Mouse (Mus musculus) heart, embryonic 11.5 days (tissue): ENCODE measurements around the gene Jph4. TPM values are rescaled to one million over a fixed set of nuclear protein-coding genes. Genes with fewer than 3 reads are reported as not detected.

Experiments used
- ATAC-seq: fragments of 200-750 bp; cut with Nextera tagmentation; replicated peaks from 2 replicates; pipeline ENCODE4 v1.8.0; 2017; ENCODE audit warnings: moderate library complexity; ENCODE audit not compliant: insufficient number of reproducible peaks, low FRiP score, low TSS enrichment
- H3K27ac ChIP-seq: fragments of 300-500 bp; sonication (generic); 2 replicates; pipeline ENCODE4 v1.5.1; 2014; ENCODE audit warnings: mild to moderate bottlenecking, low read depth, low read length
- H3K27me3 ChIP-seq: fragments of 300-500 bp; sonication (generic); 2 replicates; pipeline ENCODE4 v1.6.1; 2014; ENCODE audit warnings: mild to moderate bottlenecking, low read length, mixed read lengths; ENCODE audit not compliant: control insufficient read depth, insufficient read depth
- H3K36me3 ChIP-seq: fragments of 300-500 bp; sonication (generic); 2 replicates; pipeline ENCODE4 v1.6.1; 2014; ENCODE audit warnings: mild to moderate bottlenecking, low read length, moderate library complexity, mixed read lengths; ENCODE audit not compliant: control insufficient read depth, insufficient read depth
- H3K4me1 ChIP-seq: fragments of 300-500 bp; sonication (generic); 2 replicates; pipeline ENCODE4 v1.6.1; 2014; ENCODE audit warnings: low read length; ENCODE audit not compliant: control insufficient read depth, insufficient read depth
- H3K4me2 ChIP-seq: fragments of 300-500 bp; sonication (generic); 2 replicates; pipeline ENCODE4 v1.6.1; 2014; ENCODE audit warnings: mild to moderate bottlenecking, moderate library complexity
- H3K4me3 ChIP-seq: fragments of 300-500 bp; sonication (generic); 2 replicates; pipeline ENCODE4 v1.5.1; 2014; ENCODE audit warnings: low read depth, low read length
- H3K9ac ChIP-seq: fragments of 300-500 bp; sonication (generic); 2 replicates; pipeline ENCODE4 v1.6.1; 2014; ENCODE audit warnings: mild to moderate bottlenecking, low read depth, low read length, moderate library complexity
- H3K9me3 ChIP-seq: fragments of 300-500 bp; sonication (generic); replicated peaks from 2 replicates; pipeline ENCODE4 v1.6.1; 2016; ENCODE audit warnings: low read length; ENCODE audit not compliant: control insufficient read depth
- WGBS: fragments of 180-500 bp; shearing (Covaris S2); extraction: QIAGEN DNeasy Blood & Tissue Kit; methylation state at CpG from one replicate; pipeline ENCODE4 v1.1.7; 2014; ENCODE audit not compliant: insufficient replicate concordance; 5-methylcytosine and 5-hydroxymethylcytosine counted together
- polyA plus RNA-seq: library from polyadenylated mRNA; unstranded; fragments of >200 nt; fragmentation: Nextera tagmentation; extraction: Ambion mirVana; gene quantifications from 2 replicates; pipeline ENCODE4 v1.2.1, GENCODE M21; 2014

The Jph4 gene
- polyA plus RNA-seq, 1 experiment from 2014 or later: 0.31 TPM

DNA sequence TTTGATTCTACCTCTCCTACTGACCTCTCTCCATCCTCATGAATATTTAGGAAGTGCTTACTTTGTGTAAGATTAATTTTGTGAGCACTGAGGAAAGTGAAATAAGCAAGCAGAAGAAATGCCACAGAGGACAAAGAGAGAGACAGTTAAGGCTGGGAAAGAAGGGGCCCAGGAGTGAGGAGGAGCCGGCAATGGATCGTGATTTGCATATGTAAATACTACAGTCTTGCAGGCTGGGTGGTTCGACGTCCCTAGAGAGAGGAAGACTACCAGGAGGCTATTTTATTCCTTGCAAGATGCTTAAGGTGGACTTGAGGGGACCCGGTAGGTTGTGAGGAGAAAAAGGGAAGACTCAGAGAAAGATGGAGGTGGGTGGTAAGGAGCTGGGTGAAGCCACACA lies 35.6 kb downstream of the Jph4 start:
- peaks cover 13% of the 10 kb centered on the region for H3K27me3 ChIP-seq
- no peaks in the 10 kb centered on the region for H3K36me3 ChIP-seq
- WGBS: 25% methylated on average over 5 of the region's 5 CpGs
- H3K9me3 ChIP-seq: no peaks in the 10 kb centered on the region
- no peak overlapping the region for H3K4me3 ChIP-seq
- no peak overlapping the region for H3K4me2 ChIP-seq
- no peak overlapping the region for H3K27ac ChIP-seq
- H3K9ac ChIP-seq: no peak overlapping the region
- ATAC-seq: no peak
- peaks cover 15% of the 10 kb centered on the region for H3K4me1 ChIP-seq

DNA sequence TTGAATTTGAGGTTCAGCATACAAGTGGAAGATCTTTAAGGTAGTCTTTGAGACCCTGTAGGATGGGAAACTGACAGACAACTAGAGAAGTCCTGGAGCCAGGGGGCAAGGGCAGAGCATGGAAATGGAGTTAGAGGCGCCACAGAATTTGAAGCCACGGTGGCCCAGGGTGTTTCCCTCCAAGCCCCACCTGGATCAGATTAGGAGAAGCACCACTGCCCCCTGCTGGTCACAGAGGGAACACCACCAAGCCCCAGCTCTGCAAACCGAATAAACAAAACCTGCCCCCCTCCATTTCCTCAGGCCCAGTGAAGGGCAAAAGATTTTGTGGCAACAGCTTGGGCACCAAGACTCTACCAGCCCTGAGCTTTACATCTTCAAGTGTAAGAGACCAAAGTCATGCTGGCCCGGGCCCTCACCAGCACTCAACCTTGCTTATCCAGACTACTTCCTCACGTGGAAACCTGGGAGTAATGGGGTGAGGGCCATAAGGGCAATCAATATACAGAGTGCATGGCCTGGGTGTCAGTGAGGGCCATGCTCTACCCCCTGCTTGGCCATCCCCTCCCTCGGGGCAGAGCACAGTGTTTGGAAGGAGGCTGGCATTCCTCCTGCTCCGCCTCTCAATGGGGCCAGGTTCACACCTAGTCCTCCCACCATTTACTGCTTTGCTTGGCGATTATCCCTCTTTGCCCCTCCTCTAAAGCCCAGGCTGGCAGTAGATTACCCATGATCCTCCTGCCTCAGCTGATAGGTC lies 37.3 kb downstream of the Jph4 start:
- 20% methylated on average over 8 of the region's 8 CpGs for WGBS
- no peak overlapping the region for H3K27ac ChIP-seq
- no peak overlapping the region for H3K4me3 ChIP-seq
- H3K27me3 ChIP-seq: peaks cover 16% of the 10 kb centered on the region
- peak; percentile 35; the same call in 1 of the 2 replicates for ATAC-seq
- peaks cover 8% of the 10 kb centered on the region for H3K4me1 ChIP-seq
- no peaks in the 10 kb centered on the region for H3K36me3 ChIP-seq
- H3K9ac ChIP-seq: no peak overlapping the region
- peak overlapping the region; percentile 56; the same call in 1 of the 2 replicates for H3K4me2 ChIP-seq
- no peaks in the 10 kb centered on the region for H3K9me3 ChIP-seq

- Histone ChIP-seq H3K9ac (peak overlapping the region; percentile 34; the same call in 1 of the 2 replicates), H3K4me3 (peak overlapping the region; percentile 13), H3K27me3 (peaks cover 16% of the 10 kb centered on the region), H3K36me3 (no peaks in the 10 kb centered on the region; the same call in 1 of the 2 replicates), H3K4me1 (peaks cover 8% of the 10 kb centered on the region), H3K27ac (no peak overlapping the region), H3K9me3 (no peaks in the 10 kb centered on the region), H3K4me2 (peak overlapping the region; percentile 56)
- 4% methylated on average over 23 of the region's 23 CpGs for WGBS
- no peak for ATAC-seq
Measured at GRCm38 (mm10) chr14:55078366-55078989, 38.3 kb downstream of the Jph4 start.

- Histone ChIP-seq H3K36me3 (no peaks in the 10 kb centered on the region; the same call in 1 of the 2 replicates), H3K27me3 (peaks cover 19% of the 10 kb centered on the region), H3K4me1 (peaks cover 8% of the 10 kb centered on the region), H3K4me2 (peak overlapping the region; percentile 56), H3K27ac (no peak overlapping the region), H3K4me3 (no peak overlapping the region; the same call in 1 of the 2 replicates), H3K9ac (no peak overlapping the region), H3K9me3 (no peaks in the 10 kb centered on the region)
- no peak for ATAC-seq
- WGBS: 19% methylated on average over 15 of the region's 15 CpGs
Measured at GRCm38 (mm10) chr14:55077481-55078365, 39.0 kb downstream of the Jph4 start.

- H3K36me3 ChIP-seq: no peaks in the 10 kb centered on the region; the same call in 1 of the 2 replicates
Measured at GRCm38 (mm10) chr14:55076956-55077355, 39.8 kb downstream of the Jph4 start.

GRCm38 (mm10) chr14:55076224-55076623 lies 40.5 kb downstream of the Jph4 start:
- 48% methylated on average over 6 of the region's 6 CpGs for WGBS
- peaks cover 30% of the 10 kb centered on the region for H3K27me3 ChIP-seq
- no peak overlapping the region for H3K4me3 ChIP-seq
- H3K27ac ChIP-seq: no peak overlapping the region
- peaks cover 11% of the 10 kb centered on the region for H3K4me1 ChIP-seq
- no peak overlapping the region for H3K4me2 ChIP-seq
- no peaks in the 10 kb centered on the region for H3K9me3 ChIP-seq
- H3K9ac ChIP-seq: no peak overlapping the region
- no peak for ATAC-seq
- no peaks in the 10 kb centered on the region; the same call in 1 of the 2 replicates for H3K36me3 ChIP-seq

More at GRCm38 (mm10) chr14:55076956-55077355, 39.8 kb downstream of the Jph4 start:
- WGBS: 52% methylated on average over 3 of the region's 3 CpGs
- ATAC-seq: no peak
- peaks cover 8% of the 10 kb centered on the region for H3K4me1 ChIP-seq
- H3K27me3 ChIP-seq: peaks cover 24% of the 10 kb centered on the region
- H3K27ac ChIP-seq: no peak overlapping the region
- H3K9me3 ChIP-seq: no peaks in the 10 kb centered on the region
- no peak overlapping the region for H3K9ac ChIP-seq
- H3K4me2 ChIP-seq: no peak overlapping the region
- no peak overlapping the region for H3K4me3 ChIP-seq

GRCm38 (mm10) chr14:55074416-55074815 lies 42.3 kb downstream of the Jph4 start:
- Histone ChIP-seq H3K4me2 (no peak overlapping the region), H3K27ac (no peak overlapping the region), H3K4me3 (no peak overlapping the region), H3K36me3 (no peaks in the 10 kb centered on the region; the same call in 1 of the 2 replicates), H3K9me3 (no peaks in the 10 kb centered on the region), H3K27me3 (peaks cover 31% of the 10 kb centered on the region), H3K9ac (no peak overlapping the region), H3K4me1 (peaks cover 11% of the 10 kb centered on the region)
- no peak for ATAC-seq
- WGBS: 82% methylated on average over 12 of the region's 12 CpGs

DNA sequence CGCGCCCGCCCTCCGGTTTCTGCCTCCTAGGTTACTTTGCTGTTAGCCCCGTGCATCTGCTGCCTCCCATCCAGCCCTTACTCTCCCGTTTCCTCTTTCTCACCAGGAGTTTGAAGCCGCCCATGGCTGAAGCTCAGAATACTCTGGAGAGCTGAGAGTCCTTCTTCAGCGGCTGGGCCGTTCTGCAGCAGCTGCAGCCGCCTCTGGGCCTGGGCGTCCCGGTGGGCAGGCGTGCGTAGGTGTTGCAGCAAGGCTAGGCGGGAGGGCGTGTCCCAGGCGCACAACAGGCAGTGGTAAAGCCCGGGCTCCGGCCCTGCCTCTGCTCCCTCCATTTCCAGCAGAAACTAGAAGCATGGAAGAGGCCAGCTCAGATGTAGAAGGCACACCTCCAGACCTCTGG lies 45.0 kb downstream of the Jph4 start:
- 23% methylated on average over 19 of the region's 19 CpGs for WGBS
- Histone ChIP-seq H3K9me3 (no peaks in the 10 kb centered on the region), H3K27me3 (peaks cover 20% of the 10 kb centered on the region), H3K4me2 (peak overlapping the region; percentile 31), H3K27ac (no peak overlapping the region), H3K4me1 (0 out of 2 replicates have a peak, but pooled peaks cover 6% of the 10 kb centered on the region), H3K9ac (no peak overlapping the region), H3K36me3 (no peaks in the 10 kb centered on the region; the same call in none of the 2 replicates), H3K4me3 (peak overlapping the region; percentile 5; the same call in 1 of the 2 replicates)
- no peak for ATAC-seq
